19 mouse cellular contexts compared by ENCODE assay signal in genomic region chr13:92671727-92672126, GRCm38 (mm10).
DNase-seq lines count a peak whose midpoint lies in the region; ATAC-seq and TF ChIP-seq lines count a peak whose summit lies in the region.
"Had no signal": no experiment of that assay in that cellular context is flagged by ENCODE, and none has a peak within 500 bp of the region (broad histone marks: within the 10 kb centered on the region; RNA-seq: fewer than 3 reads in every experiment).

No protein-coding gene starts in this region.

- H3K9ac ChIP-seq in heart, embryonic 12.5 days, result no peak overlapping the region
- H3K9ac ChIP-seq: forebrain, embryonic 13.5 days; forebrain, postnatal 0 days; hindbrain, embryonic 13.5 days had no signal

- TF ChIP-seq CTCF in left cerebral cortex, adult 2 months (IDR thresholded peaks at IDR 0.05), result no peak

- no peaks in the 10 kb centered on the region for H3K27me3 ChIP-seq in heart, embryonic 12.5 days (replicated peaks)
- H3K27me3 ChIP-seq: forebrain, embryonic 13.5 days; hindbrain, embryonic 13.5 days had no signal

- DNase-seq in left cerebral cortex, adult 2 months (ENCODE audit: extremely low spot score in 1 of 2, low spot score in 2 of 2), result no peak
- DNase-seq in left cerebral cortex, postnatal 14 days (ENCODE audit: low spot score in 2 of 2), result no peak
- peak; percentile 30 for DNase-seq in CD4-positive helper T cell, adult 2 months (ENCODE audit: low read depth, low spot score)
- DNase-seq in urinary bladder, postnatal 14 days (ENCODE audit: low spot score), result no peak
- DNase-seq: adrenal gland, postnatal 25 days; cerebellum, adult 18-20 months; cerebellum, adult 9-11 months; cerebellum, postnatal 36 days; forebrain, postnatal 0 days; gastrocnemius, postnatal 36 days; heart, adult 11 months; heart, postnatal 10 days had no signal

- ATAC-seq in CD4-positive, CD25-positive, alpha-beta regulatory T cell, adult 4 months, result peak; percentile 57
- ATAC-seq in inflammation-experienced regulatory T-cells, adult 6 months, result peak; percentile 39
- ATAC-seq in heart, embryonic 12.5 days (ENCODE audit: insufficient number of reproducible peaks, low FRiP score), result no peak
- ATAC-seq: forebrain, embryonic 13.5 days; forebrain, postnatal 0 days; hindbrain, postnatal 0 days had no signal

- no peak overlapping the region for H3K4me2 ChIP-seq in heart, embryonic 12.5 days
- H3K4me2 ChIP-seq: forebrain, embryonic 13.5 days; hindbrain, embryonic 13.5 days had no signal

- H3K27ac ChIP-seq in left cerebral cortex, adult 2 months, result peak overlapping the region; percentile 24; the same call in 1 of the 2 replicates
- H3K27ac ChIP-seq in heart, embryonic 12.5 days (ENCODE audit: poor library complexity, severe bottlenecking), result no peak overlapping the region
- H3K27ac ChIP-seq: embryonic facial prominence, embryonic 10.5 days; forebrain, embryonic 13.5 days; hindbrain, embryonic 13.5 days; hindbrain, postnatal 0 days had no signal

- no peak overlapping the region for H3K4me3 ChIP-seq in left cerebral cortex, adult 2 months
- no peak overlapping the region for H3K4me3 ChIP-seq in heart, embryonic 12.5 days
- H3K4me3 ChIP-seq: embryonic facial prominence, embryonic 10.5 days; forebrain, embryonic 13.5 days; hindbrain, embryonic 13.5 days had no signal

- H3K36me3 ChIP-seq in heart, embryonic 12.5 days, result no peaks in the 10 kb centered on the region
- H3K36me3 ChIP-seq: embryonic facial prominence, embryonic 10.5 days; hindbrain, embryonic 13.5 days had no signal

- peaks cover 22% of the 10 kb centered on the region for H3K4me1 ChIP-seq in heart, embryonic 12.5 days (replicated peaks)

- WGBS in heart, embryonic 12.5 days, result 83% methylated on average over 1 of the region's 1 CpGs

- H3K9me3 ChIP-seq in heart, embryonic 12.5 days (replicated peaks), result no peaks in the 10 kb centered on the region
- H3K9me3 ChIP-seq: embryonic facial prominence, embryonic 10.5 days; forebrain, embryonic 13.5 days; hindbrain, embryonic 13.5 days had no signal

- intact Hi-C loops in left cerebral cortex, adult 2 months (cut with DNase I), result no loop called here
- intact Hi-C loops in left cerebral cortex, postnatal 14 days (cut with DNase I), result no loop called here
